Mouse (Mus musculus) fibroblast of lung, adult 2 months (primary cell): ENCODE results near the gene Sub1.

Source experiments
- DNase-seq: peaks from one replicate; pipeline ENCODE4 v3.0.0-alpha.2; 2011; ENCODE audit warnings: low read depth

The Sub1 gene

DNA sequence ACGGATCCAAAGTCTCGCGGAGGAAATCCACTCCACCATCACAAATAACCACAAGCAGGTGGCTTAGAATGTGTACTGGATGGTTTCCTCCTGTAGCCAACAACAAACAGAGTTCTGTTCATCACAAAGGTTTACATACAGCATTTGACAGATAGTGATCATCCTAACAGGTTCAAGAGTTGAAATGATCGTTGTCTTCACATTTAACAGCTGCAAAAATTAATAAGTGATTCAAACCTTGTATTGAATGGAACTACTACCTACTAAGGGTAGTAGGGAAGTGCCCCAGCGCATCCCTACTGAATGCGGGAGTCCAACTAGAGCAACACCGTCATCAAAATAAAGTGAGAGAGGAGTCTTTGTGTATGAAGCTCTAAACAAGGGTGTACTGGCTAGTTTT lies at the start of gene Sub1:
TSS of gene Sub1 (minus strand) at position 101 of the 400 bp plus-strand sequence.
- DNase-seq, result no peak

DNA sequence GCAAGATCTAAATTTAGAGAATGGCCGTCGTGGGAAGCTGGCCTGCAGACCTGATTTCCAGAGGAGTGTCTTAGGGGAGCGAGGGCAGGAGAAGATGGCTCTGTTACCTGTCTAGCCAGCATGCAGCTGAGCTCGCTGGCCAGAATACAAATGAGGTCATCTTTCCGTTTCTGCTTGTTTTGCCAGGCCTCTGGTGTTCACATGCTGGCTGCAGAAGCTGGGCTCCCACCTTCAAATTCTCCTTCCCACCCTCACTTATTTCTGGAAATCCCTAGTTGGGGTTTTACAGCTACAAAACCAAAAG lies 43.6 kb upstream of the Sub1 start:
- no peak for DNase-seq

DNA sequence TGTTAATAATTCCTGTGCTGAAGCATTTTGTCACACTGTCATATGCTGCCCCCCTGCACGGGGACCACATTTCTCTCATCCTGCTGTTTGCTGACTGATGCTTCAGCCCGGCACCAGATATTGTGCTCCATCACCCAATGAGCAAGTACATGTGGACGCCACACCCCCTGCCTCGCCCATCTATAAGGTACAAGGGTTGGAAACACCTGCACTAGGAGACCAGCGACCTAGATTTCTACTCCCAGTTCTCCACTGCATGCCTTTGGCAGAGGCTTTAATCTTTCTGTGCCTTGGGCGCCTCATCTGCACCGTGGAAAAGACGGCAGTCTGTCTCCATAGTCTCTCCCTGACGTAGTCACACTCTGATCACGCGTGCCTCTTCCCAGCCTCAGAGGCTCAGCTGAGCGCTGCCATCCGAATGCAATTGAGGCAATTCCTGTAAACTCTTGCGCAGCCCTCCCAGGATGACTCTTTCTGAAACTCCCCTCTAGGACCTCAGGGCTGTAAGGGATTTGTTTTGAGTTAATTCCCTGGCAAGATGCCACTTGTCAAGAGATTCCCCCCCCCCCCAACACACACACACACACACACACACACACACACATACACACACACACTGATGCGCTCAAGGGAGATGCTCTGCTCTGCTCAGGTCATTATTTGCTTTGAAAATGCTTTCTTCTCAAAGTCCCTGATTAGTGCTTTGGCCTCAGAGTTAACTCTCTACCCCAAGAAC lies 43.1 kb upstream of the Sub1 start:
- no peak for DNase-seq

DNA sequence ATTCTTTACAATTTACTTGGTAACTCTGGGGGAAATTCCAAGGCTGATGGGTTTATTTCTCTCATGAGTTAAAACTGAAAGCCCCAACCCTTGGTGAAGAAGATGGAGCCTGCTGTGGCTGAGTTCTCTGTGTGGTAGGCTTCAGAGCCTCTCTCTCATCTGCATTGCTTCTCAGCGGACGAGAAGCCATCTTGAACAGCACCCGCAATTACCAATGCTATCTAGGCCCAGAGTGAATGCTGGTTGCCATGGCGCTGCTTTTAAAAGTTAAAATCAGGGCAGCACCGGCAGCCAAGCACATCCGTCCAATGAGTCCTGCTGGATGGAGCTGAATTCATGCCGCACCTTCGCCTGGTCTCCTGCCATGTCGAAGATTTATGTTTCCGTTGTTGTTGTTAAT lies 42.5 kb upstream of the Sub1 start:
- DNase-seq, result no peak

DNA sequence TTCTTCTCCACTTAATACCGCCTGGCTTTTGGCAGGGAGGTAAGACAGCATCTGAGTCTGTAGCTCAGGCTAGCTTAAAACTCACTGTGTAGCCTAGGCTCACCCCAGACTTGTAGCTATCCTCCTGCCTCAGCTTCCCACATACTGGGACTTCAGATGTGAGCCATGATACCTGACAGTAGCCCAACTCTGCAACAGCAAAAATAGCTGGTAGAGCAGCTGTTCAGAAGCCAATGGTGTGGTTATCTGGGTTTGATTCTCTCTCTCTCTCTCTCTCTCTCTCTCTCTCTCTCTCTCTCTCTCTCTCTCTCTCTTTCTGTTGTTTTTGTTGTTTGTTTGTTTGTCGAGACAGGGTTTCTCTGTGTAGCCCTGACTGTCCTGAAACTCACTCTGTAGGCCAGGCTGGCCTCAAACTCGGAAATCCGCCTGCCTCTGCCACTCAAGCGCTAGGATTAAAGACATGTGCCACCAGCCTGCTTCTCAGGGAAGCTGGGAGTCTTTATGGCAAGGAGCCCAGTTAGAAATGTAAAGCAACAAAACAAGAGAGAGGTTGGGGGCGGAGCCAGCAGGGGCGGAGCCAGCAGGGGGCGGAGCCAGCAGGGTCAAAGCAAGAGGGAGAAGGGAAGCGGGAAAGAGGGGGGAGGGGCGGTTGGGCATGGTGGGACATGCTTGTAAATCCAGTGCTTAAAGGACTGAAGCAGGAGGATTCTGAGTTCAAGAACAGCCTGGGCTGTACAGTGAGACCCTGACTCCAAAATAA lies 41.3 kb upstream of the Sub1 start:
- no peak for DNase-seq

DNA sequence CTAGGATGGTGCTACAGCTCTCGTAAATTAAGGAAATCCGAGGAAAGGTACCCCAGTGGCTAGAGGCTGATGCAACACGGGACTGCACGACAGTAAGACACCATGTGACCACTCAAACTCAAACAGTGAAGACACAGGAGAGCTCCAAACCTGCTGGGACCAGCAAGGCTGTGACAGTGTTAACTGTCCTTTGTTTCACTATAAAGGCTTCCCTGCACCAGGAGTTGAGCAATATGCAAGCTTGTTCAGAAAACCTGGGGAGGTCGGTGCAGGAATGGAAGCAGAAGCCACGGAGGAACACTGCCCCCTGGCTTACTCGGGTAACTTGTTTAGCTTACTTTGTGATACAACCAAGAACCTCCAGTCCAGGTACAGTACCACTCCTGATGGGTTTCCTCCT lies 40.4 kb upstream of the Sub1 start:
- no peak for DNase-seq

DNA sequence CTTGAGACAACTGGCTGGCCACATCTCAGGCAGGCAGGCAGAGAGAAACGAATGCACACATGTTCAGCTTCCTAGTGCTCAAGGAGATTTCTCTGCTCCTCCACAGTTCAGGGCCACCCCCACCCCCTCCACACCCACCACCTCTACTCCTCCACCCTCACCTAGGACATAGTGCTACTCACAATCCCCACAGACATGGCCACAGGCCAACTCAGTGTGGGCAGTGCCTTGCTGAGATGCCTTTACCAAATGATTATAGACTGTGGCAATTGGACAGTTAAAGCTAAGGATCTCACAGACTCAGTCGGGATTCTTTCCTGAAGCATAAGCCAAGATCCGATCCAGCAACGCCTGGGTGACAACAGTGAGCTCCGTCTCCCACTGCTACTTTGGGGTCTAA lies 39.9 kb upstream of the Sub1 start:
- DNase-seq, result no peak

DNA sequence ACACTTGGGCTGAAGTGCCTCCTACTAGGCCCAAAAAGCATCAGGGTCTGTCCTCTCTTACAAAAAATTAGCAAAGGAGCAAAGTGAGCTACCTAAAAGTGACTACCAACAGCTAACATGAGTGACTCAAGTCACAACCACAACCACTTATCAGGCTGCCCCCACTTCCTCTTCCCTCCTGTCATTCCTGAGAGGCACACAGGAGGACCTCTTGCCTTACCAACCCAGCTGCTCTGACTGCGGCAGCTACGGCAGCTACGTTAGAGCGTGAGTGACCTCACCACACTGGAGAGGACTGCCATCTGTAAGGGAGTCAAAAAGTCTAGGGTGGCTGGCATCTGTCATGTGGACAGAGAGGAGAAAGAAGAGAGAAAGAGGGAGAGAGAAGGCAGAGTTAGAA lies 37.5 kb upstream of the Sub1 start:
- DNase-seq, result no peak

DNA sequence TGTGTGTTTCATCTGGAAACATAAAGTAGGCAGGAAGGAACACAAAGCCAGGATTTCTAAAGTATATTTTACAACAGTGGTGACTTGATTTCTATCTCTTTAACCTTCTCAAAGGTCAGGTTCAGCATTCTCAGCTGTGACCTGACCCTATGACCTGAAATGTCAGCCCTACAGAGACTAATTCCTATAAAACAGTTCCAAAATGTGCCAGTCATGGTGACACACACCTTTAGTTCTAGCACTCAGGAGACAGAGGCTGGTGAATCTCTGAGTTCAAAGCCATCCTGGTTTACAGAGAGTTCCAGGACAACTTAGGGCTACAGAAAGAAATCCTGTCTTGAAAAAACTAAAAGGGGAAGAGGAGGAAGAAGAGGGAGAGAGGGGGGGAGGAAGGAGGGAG lies 36.4 kb upstream of the Sub1 start:
- DNase-seq, result no peak

DNA sequence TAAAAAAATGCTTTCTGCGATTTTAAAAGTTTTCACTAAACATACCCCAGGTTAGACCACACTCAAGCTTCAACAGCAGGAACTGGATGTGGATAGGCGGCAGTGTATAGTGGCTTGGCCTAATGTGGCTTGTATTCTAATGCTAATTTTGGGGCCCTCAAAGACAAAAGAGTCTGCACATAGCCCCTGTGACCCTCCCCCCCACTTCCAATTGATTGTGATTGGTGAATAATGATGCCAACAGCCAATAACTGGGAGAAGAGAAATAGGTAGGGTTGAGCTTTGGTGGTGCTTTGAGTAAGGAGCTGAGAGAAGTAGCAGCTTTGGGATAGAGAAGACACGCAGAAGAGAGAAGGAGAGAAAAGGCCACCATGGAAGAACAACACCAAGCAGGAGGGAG lies 35.7 kb upstream of the Sub1 start:
- no peak for DNase-seq

DNA sequence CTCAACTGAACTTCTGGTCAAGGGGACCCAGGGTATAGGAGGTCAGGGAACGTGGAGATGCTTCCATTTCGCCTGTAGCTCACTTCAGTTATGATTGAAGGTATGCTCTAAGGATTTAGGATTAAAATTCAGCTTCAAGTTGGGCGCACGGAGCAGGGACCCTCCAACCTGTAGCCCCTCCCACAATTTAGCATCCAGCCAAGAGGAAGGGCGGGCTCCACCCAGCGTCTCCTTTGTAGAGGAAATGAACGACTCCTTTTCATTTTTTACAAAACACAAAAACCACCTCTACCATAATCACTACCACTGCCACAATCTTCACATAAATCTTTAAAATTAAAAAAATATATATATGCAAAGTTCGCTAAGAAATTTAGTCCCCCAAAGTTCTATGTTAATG lies 35.1 kb upstream of the Sub1 start:
- no peak for DNase-seq

DNA sequence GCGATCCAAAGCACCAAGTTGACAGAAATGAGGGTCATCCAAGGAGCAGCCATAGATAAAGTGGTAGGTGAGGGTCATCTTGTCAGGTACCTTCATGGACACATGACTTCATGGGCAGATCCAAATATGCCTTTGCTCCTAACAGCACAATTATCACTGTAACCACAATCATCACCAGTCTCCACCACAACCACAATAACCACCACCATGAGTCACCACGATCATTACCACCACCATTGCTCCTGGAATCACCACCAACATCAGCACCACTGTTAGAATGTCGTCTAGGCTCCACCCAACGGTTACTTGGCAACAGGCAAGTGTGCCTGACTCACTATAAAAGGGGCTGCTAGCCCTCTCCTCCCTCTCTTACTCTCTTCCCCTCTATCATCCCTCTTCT lies 33.4 kb upstream of the Sub1 start:
- no peak for DNase-seq

DNA sequence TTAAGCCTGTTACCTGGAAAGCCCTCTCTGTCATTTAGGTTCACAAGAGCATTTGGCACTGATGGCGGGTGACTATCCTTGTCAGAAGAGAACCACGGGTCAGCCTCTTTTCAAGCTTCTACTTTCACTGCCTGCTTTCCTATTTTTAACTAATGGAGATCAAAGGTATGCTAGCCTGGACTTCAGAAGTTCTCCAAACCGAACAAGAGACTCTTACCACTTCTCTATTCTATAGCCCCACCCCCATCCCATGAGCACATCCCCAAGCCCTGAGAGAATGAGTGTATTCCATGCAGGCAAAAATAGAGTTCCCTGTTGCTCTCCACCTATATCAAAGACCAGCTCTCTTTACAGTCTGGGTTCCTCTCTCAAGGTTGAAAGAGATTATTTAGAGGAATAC lies 31.0 kb upstream of the Sub1 start:
- no peak for DNase-seq

DNA sequence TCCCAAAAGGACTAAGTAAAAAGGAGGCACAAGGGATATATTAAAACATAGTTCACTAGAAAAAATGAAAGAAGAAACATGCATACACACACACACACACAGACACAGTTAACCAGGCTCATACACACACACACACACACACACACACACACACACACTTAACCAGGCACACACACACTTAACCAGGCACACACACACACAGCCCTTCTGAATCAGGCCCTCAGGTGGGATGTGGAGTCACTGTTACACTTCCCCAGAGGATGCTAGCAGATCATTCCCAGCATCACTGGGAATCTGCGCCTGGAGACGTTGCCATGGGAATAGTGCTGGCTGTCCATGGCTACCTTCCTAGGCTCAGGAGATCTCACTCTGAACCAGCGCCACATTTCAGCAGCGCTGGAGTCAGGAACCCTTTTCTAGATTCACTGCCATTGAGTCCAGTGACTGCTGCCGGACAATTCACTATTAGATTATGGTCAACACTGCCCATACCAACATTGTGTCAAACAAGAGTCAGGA lies 30.2 kb upstream of the Sub1 start:
- no peak for DNase-seq

DNA sequence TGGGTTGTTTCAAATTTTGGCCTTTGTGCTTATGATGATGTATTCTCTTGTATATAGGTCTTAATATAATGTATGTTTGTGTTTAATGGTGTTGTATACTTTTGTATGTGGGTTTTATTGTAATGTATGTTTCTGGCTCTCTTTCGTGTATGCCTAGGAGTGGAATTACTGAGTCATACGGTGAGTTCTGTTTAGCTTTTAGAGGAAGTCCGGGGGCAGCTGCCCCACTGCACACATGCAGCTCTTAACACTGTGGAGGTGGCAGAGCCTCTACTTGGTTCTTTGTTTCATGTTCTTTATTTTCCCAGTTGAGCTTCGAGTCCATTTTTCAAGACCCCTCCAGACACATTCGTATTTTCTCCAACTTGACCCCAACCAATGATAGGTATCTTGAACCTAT lies 29.2 kb upstream of the Sub1 start:
- no peak for DNase-seq

DNA sequence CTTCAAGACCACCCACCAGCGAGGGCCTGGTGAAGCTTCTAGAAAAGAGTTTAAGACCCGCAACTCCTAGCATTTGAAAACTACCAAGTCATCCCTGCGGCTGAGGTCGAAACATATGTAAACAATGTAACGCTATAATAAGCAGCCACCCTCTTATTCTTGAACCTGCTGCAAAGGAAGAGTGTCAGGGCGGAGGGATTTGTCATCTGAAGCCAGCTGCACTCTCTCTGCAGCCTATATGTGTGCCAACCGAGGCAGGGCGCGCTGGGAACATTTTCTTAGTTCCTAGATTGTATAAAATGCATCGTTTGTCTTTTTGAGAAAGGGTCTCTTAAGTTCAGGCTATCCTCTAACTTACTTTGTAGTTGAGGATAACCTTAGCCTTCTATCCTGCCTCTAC lies 28.6 kb upstream of the Sub1 start:
- DNase-seq, result no peak

DNA sequence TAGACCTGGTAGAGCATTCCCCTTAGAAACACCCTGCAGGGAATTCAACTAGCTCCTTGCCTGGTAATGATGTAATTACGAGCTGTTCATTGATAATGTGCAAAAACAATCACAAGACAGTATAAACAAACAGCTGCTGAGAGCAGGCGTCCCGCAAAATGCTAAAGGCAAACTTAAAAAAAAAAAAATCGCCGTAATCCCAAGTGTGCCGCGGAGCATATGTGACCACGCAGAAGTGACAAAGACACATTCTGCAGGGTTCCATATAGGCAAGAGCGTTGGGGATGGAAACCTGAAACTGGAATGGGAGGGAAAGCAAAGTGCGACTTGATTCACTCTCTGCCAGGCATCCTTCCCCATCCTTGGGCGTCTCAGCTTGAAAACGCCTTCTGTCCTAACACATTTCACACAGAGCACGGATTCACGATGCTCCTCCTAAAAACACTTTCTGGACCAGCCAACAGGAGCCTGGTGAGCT lies 28.0 kb upstream of the Sub1 start:
- DNase-seq, result no peak

DNA sequence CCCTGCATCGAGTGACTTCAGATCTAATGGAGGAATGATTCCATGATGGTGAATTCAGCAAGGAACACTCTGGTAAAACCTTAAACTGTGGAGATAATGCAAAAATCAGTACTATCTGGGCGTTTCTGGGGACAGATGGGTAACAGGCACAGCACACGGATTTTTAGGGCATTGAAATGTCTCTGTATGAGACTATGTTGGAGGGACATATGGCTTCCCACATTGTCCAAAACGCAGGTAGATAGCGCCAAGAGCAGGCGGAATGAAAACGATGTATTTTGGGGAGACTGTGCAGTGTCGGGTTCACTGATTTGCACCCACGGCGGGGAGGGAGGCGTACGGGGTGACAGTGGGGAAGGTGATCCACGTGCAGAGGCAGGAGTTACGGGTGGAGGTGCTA lies 22.7 kb upstream of the Sub1 start:
- no peak for DNase-seq

DNA sequence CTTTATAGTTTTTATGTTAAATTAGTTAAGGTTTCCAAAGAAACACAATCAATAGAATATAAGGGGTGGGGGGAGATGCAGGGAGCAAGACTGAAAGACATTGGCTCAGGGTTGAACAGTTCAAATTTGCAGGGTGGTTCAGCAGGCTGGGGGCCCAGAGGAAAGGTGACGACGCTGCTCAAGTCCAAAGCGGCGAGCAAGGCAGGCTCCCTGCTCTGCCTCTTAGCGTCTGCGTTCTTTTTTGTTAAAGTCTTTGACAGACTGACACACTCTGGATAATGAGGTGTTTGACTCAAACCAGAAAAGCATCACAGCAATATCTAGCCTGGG lies 21.6 kb upstream of the Sub1 start:
- DNase-seq, result no peak

DNA sequence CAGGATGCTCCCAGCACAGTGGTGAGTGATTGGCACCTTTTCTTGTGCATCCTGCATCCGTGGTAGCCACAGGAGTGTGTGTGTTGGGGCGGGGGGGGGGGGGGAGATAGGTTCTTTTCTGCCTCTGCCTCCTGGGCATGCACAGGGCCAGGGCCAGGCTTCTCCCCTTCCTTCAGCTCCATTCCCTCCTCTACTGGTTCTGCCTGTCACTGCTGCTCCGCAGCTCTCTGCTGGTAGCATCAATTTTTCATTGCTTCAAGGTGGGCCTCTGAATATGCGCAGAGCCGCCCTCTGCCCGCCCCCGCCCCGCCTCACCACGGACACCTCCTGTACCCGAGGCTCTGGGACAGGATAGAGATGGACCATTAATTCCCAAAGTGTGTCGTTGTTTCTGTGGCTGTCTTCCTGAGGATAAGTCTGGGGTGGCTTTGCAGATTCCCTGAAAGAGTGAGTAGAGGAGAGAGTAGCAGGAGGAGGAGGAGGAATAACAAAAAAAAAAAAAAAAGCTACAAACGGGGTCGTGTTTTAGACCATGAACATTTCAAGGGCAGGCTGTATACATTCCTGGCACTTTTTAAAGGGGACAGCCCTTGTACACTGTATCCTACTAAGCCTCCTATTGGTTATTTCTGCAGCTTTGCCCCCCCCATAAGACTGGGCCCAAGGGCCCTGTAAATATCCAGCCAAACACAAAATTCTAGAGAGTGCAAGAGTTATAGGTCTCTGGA lies 21.1 kb upstream of the Sub1 start:
- no peak for DNase-seq

DNA sequence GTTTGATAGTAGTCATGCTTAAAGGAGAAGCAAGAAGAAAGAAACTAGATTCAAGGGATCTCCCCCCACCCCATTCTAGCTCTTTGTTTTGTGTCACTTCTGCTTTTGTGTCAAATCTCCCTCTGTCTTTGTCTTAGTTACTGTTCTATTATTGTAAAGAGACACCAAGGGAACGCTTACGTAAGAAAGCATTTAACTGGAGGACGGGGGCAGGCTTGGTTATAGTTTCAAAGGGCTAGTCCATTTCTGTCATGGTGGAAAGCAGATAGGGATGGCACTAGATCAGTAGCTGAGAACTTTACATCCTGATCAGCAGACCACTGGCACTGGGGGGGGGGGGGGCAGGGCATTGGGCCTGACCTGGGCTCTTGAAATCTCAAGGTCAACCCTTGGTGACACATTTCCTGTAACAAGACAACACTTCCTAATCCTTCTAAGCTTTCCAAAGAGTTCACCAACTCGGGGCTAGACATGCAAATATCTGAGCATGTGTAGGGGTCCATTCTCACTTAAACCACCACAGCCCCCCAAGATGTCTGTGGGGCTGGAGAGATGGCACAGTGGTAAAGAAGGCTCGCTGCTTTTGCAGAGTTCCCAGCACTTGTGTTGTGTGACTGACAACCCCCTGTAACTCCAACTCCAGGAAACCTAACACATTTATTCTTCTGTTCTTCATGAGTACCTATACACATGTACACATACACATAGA lies 17.6 kb upstream of the Sub1 start:
- no peak for DNase-seq

DNA sequence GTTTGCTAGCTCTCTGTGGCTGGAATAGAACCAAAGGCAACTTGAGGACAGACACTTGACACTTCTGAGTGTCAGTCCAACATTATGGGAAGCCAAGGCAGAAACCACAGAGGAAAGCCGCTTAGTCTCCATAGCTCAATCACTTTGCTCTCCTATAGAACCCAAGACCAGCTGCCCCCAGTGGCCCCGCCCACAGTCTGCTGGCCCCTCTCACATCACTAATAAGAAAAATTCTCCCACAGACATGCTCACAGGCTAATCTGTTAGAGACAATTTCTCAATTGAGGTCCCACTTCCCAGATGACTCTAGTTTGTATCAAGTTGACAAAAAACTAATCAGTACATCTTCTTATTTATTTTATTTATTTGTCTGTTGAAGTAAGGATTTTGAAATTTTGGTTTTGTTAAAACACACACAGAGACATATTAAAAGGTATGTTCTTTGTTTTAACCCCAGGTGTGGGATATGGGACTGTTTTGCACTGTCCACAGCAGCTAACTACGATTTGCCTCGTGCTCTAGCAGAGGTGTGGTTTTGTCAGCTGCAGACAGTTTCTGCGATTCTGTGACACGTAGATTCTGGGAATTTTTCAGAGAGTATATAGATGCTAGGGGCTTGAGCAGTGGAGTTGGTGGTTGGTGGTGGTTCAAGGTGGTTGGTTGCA lies 16.9 kb upstream of the Sub1 start:
- no peak for DNase-seq
